Mouse (Mus musculus): ENCODE results near the gene Dnah7b. TPM values are rescaled to one million over a fixed set of nuclear protein-coding genes. Genes with fewer than 3 reads are reported as not detected.
A peak's percentile ranks its signal among the peaks of the same experiment; 100 is the strongest.
"Not testable (repeated sequence)": the region's sequence is repeated elsewhere in the genome, so short reads cannot be mapped to it uniquely, and the experiment has no call there.

Dnah7b gene
- polyA plus RNA-seq, 1 experiment from 2014 or later: 0.23 TPM

DNA sequence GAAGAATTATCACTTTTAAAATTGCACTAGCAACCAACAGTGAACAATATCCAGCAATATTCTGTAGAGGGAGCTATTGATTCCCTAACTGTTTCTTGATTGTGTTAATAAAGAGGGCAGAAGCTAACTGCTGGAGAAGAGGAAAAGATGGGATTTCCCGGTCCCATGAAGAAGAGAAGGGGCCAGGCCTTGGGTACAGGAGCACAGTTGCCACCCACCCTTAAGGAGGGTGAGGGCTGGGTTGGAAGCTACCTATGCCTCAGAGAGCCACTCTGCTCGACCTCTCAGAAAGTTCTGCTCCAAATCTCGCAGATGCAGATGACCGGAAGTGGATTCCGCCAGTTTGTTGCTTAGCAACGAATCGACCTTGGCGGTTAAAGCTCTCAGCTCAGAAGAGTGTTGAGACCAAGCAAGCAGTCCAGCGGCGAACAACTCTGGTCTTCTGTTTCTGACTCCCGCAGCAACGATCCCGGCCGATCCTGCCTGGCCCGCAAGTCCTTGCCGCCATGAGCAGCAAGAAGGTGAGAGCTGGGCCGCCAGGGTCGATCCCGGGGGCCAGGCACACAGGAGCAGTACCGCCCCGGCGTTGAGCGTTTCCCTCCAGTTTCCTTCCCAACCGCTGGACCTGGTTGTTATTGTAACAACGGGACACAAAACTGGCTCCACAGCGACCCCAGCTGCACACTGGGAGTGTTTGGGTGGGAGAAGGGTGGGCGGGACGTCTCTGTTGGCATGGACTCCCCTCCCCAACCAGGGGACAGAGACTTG is 553 bp downstream of the Dnah7b start:
- Histone ChIP-seq H3K9me3 (ENCODE audit: control insufficient read depth, low read length) (no peaks in the 10 kb centered on the region), H3K27ac (replicated peaks) (peak overlapping the region; percentile 77), H3K4me1 (replicated peaks; ENCODE audit: control insufficient read depth, insufficient read depth) (no peaks in the 10 kb centered on the region), H3K4me3 (ENCODE audit: low read depth, low read length) (peak overlapping the region; percentile 62), H3K36me3 (ENCODE audit: control insufficient read depth, insufficient read depth, low read length) (no peaks in the 10 kb centered on the region), H3K4me2 (replicated peaks; ENCODE audit: low read depth) (peak overlapping the region; percentile 79), H3K27me3 (ENCODE audit: control insufficient read depth, insufficient read depth, low read length) (no peaks in the 10 kb centered on the region), H3K9ac (ENCODE audit: low read length) (peak overlapping the region; percentile 71)
- TF ChIP-seq EP300 (optimal IDR thresholded peaks at IDR 0.05): no peak
- peak; percentile 71 for TF ChIP-seq CTCF (IDR thresholded peaks at IDR 0.05; ENCODE audit: low read depth)
- peak; percentile 63 for DNase-seq (ENCODE audit: low spot score)
- ATAC-seq (ENCODE audit: low FRiP score, low TSS enrichment): peak; percentile 84
- 2% methylated on average over 28 of the region's 28 CpGs for WGBS

DNA sequence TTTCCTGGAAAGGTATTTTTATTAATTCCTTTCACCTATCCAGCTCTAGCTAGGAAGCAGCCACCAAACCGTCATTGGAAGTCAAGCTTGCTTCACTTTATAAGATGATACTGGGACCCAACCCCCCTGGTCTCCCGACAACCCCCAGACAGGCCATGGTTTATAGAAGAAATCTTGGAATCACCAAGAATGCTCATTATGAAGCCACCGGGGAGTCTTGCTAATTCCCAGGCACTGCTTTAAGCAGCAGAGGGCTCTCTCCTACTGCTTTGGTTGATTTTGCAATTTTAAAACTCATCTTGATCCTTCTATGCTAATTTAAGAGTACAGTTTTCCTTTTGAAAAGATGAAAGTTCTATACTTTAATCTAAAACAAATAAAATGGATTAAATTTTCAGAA is 2.7 kb downstream of the Dnah7b start:
- not testable (repeated sequence) for H3K4me3 ChIP-seq (ENCODE audit: low read depth, low read length); H3K9ac ChIP-seq (ENCODE audit: low read length); H3K4me1 ChIP-seq (replicated peaks; ENCODE audit: control insufficient read depth, insufficient read depth); DNase-seq (ENCODE audit: low spot score); ATAC-seq (ENCODE audit: low FRiP score, low TSS enrichment); H3K27me3 ChIP-seq (ENCODE audit: control insufficient read depth, insufficient read depth, low read length); H3K9me3 ChIP-seq (ENCODE audit: control insufficient read depth, low read length); H3K27ac ChIP-seq (replicated peaks); H3K4me2 ChIP-seq (replicated peaks; ENCODE audit: low read depth); H3K36me3 ChIP-seq (ENCODE audit: control insufficient read depth, insufficient read depth, low read length)
- 75% methylated on average over 3 of the region's 3 CpGs for WGBS

DNA sequence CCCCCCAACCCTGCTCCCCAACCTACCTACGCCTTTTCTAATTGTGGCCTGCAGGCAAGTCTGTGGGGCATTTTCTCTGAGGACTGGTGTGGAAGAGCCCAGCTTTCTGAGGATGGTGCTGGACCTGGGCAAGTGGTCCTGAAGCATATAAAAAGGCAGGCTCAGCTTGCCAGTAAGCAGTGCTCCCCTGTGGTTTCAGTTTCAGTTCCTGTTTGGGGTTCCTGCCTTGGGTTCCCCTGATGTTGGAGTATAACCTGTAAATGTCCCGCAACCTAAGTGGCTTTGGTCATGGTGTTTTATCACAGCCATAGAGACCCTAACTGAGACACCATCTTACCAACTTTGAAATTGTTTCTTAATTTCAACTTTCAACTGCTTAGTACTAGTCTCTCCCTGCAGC is 11.8 kb downstream of the Dnah7b start:
- Histone ChIP-seq H3K4me1 (replicated peaks; ENCODE audit: control insufficient read depth, insufficient read depth) (no peaks in the 10 kb centered on the region), H3K4me3 (ENCODE audit: low read depth, low read length) (no peak overlapping the region), H3K27ac (replicated peaks) (no peak overlapping the region), H3K9ac (ENCODE audit: low read length) (no peak overlapping the region), H3K4me2 (replicated peaks; ENCODE audit: low read depth) (no peak overlapping the region), H3K36me3 (ENCODE audit: control insufficient read depth, insufficient read depth, low read length) (no peaks in the 10 kb centered on the region), H3K9me3 (ENCODE audit: control insufficient read depth, low read length) (no peaks in the 10 kb centered on the region), H3K27me3 (ENCODE audit: control insufficient read depth, insufficient read depth, low read length) (no peaks in the 10 kb centered on the region)
- no peak for TF ChIP-seq CTCF (IDR thresholded peaks at IDR 0.05; ENCODE audit: low read depth)
- TF ChIP-seq EP300 (optimal IDR thresholded peaks at IDR 0.05): no peak
- 90% methylated on average over 2 of the region's 2 CpGs for WGBS
- ATAC-seq (ENCODE audit: low FRiP score, low TSS enrichment): no peak
- no peak for DNase-seq (ENCODE audit: low spot score)

DNA sequence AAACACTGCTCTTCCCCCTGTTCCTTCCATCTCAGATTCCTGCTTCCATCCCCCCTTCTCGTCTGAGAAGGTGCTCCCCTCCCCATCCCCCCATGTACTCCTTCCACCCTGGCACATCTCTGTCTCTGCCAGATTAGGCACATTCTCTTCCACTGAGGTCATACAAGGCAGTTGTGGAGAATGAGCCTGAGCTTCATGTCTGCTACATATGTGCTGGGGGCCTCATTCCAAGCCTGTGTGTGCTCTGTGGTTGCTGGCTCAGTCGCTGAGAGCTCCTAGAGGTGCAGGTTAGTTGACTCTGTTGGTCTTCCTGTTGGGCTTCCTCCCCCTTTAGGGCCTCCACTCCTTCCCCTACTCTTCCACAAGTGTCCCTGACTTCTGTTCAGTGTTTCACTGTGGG is 34.4 kb downstream of the Dnah7b start:
- H3K4me1 ChIP-seq (replicated peaks; ENCODE audit: control insufficient read depth, insufficient read depth): no peaks in the 10 kb centered on the region
- WGBS: 75% methylated on average over 2 of the region's 2 CpGs
- no peaks in the 10 kb centered on the region for H3K36me3 ChIP-seq (ENCODE audit: control insufficient read depth, insufficient read depth, low read length)
- no peak overlapping the region for H3K9ac ChIP-seq (ENCODE audit: low read length)
- H3K4me3 ChIP-seq (ENCODE audit: low read depth, low read length): no peak overlapping the region
- TF ChIP-seq EP300 (optimal IDR thresholded peaks at IDR 0.05) (no peak), CTCF (IDR thresholded peaks at IDR 0.05; ENCODE audit: low read depth) (no peak)
- no peaks in the 10 kb centered on the region for H3K9me3 ChIP-seq (ENCODE audit: control insufficient read depth, low read length)
- H3K27me3 ChIP-seq (ENCODE audit: control insufficient read depth, insufficient read depth, low read length): no peaks in the 10 kb centered on the region
- H3K27ac ChIP-seq (replicated peaks): no peak overlapping the region
- ATAC-seq (ENCODE audit: low FRiP score, low TSS enrichment) (no peak), DNase-seq (ENCODE audit: low spot score) (no peak)
- H3K4me2 ChIP-seq (replicated peaks; ENCODE audit: low read depth): no peak overlapping the region

DNA sequence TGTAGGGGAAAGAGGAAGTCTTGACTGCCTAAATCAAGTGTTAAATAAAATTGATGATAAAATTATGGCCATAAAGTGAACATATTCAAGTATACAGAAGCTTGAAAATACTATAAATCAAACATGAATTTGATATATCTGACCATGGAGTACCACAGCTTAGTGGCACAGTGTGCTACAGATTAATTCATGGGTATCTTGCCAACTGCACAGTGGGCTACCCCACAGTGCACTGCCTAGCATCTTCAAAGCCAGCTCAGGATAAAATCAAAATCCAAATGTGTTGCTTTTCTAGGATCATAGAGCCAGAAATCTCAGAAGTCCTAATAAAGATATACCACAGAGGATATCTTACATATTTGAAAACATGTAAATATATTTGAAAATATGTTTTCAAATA is 46.5 kb downstream of the Dnah7b start:
- H3K36me3 ChIP-seq (ENCODE audit: control insufficient read depth, insufficient read depth, low read length); H3K9ac ChIP-seq (ENCODE audit: low read length); ATAC-seq (ENCODE audit: low FRiP score, low TSS enrichment); H3K9me3 ChIP-seq (ENCODE audit: control insufficient read depth, low read length); H3K4me2 ChIP-seq (replicated peaks; ENCODE audit: low read depth); H3K4me1 ChIP-seq (replicated peaks; ENCODE audit: control insufficient read depth, insufficient read depth); H3K27me3 ChIP-seq (ENCODE audit: control insufficient read depth, insufficient read depth, low read length); H3K4me3 ChIP-seq (ENCODE audit: low read depth, low read length); H3K27ac ChIP-seq (replicated peaks); DNase-seq (ENCODE audit: low spot score): not testable (repeated sequence)

DNA sequence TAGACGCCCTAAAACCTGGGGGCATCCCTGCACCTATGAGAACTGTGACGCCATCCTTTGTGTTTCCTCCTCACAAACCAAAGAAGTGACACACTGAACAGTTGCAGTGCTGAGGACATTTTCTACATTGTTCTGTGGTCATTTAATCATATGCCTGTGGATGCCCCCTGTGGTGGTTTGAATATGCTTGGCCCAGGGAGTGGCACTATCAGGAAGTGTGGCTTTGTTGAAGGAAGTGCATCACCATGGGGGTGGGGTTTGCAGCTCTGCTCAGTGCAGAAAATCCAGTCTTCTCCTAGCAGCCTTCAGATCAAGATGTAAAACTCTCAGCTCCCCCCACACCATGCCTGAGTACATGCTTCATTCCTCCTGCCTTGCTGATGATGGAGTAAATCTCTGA is 51.1 kb downstream of the Dnah7b start:
- not testable (repeated sequence) for H3K9me3 ChIP-seq (ENCODE audit: control insufficient read depth, low read length); H3K4me2 ChIP-seq (replicated peaks; ENCODE audit: low read depth); H3K9ac ChIP-seq (ENCODE audit: low read length); H3K27ac ChIP-seq (replicated peaks); ATAC-seq (ENCODE audit: low FRiP score, low TSS enrichment); H3K4me1 ChIP-seq (replicated peaks; ENCODE audit: control insufficient read depth, insufficient read depth); H3K27me3 ChIP-seq (ENCODE audit: control insufficient read depth, insufficient read depth, low read length); H3K4me3 ChIP-seq (ENCODE audit: low read depth, low read length); DNase-seq (ENCODE audit: low spot score); H3K36me3 ChIP-seq (ENCODE audit: control insufficient read depth, insufficient read depth, low read length)
- 87% methylated on average over 2 of the region's 2 CpGs for WGBS

All from stomach, postnatal 0 days (tissue).